Mouse (Mus musculus): ENCODE measurements around the gene Gm8094.
"Not testable (repeated sequence)": the region's sequence is repeated elsewhere in the genome, so short reads cannot be mapped to it uniquely, and the experiment has no call there.

DNA sequence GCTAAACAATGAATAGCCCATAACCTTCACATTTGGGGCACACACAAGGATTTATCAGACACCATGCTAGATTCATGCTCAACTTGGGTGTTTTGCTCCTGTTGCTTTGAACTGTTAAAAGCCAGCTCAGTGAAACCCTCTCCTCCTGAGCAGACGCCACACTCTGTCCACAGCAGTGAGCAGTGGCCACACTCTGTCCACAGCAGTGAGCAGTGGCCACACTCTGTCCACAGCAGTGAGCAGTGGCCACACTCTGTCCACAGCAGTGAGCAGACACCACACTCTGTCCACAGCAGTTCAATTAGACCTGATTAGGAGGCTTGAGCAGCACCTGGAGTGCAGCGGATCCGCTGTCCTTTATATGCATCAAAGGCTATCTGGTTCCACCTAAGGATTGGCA lies 43.2 kb upstream of the Gm8094 start:
- not testable (repeated sequence) for TF ChIP-seq MAX (IDR thresholded peaks at IDR 0.05; ENCODE audit: low read length); CTCF (conservative IDR thresholded peaks at IDR 0.05 in 1 of 2, IDR thresholded peaks at IDR 0.05 in 1 of 2; ENCODE audit: low read depth in 2 of 2, low read length in 2 of 2); CHD2 (IDR thresholded peaks at IDR 0.05; ENCODE audit: low read length); MAFK (IDR thresholded peaks at IDR 0.05; ENCODE audit: insufficient replicate concordance, low read length); ZMIZ1 (IDR thresholded peaks at IDR 0.05; ENCODE audit: low read depth, low read length); MYC (IDR thresholded peaks at IDR 0.05; ENCODE audit: low read depth, low read length); NRF1 (IDR thresholded peaks at IDR 0.05; ENCODE audit: low read depth, low read length); TCF12 (IDR thresholded peaks at IDR 0.05; ENCODE audit: low read depth, low read length); ZC3H11A (IDR thresholded peaks at IDR 0.05; ENCODE audit: low read depth, low read length); EP300 (IDR thresholded peaks at IDR 0.05; ENCODE audit: low read length); E2F4 (IDR thresholded peaks at IDR 0.05; ENCODE audit: insufficient replicate concordance, low read depth, low read length); POLR2A (IDR thresholded peaks at IDR 0.05; ENCODE audit: low read depth, low read length); HCFC1 (IDR thresholded peaks at IDR 0.05; ENCODE audit: low read depth, low read length)

Measured in CH12.LX (cell line).